Comparison of ENCODE assay signal across 28 mouse cellular contexts in genomic region chr2:137013151-137013550, GRCm38 (mm10).
DNase-seq lines count a peak whose midpoint lies in the region; ATAC-seq and TF ChIP-seq lines count a peak whose summit lies in the region.
"Had no signal": no experiment of that assay in that cellular context is flagged by ENCODE, and none has a peak within 500 bp of the region (broad histone marks: within the 10 kb centered on the region; RNA-seq: fewer than 3 reads in every experiment).

No protein-coding gene starts in this region.

- no peak for ATAC-seq in hindbrain, postnatal 0 days
- ATAC-seq: CD4-positive, CD25-positive, alpha-beta regulatory T cell, adult 4 months; inflammation-experienced regulatory T-cells, adult 6 months; lung, postnatal 0 days; Patski had no signal

- H3K4me3 ChIP-seq in gastrocnemius, adult 2 months, result no peak overlapping the region
- H3K4me3 ChIP-seq in liver, adult 2 months (ENCODE audit: insufficient read depth, low read depth, low read length), result no peak overlapping the region
- H3K4me3 ChIP-seq in embryonic fibroblast, embryonic 13.5 days (ENCODE audit: insufficient read depth, low read length), result no peak overlapping the region
- H3K4me3 ChIP-seq in hindbrain, postnatal 0 days (ENCODE audit: low read length), result no peak overlapping the region
- H3K4me3 ChIP-seq: forebrain, embryonic 12.5 days; heart, embryonic 13.5 days; hindbrain, embryonic 13.5 days; layer of hippocampus, adult 2 months; limb, embryonic 12.5 days; liver, embryonic 15.5 days; neural tube, embryonic 15.5 days; stomach, embryonic 15.5 days had no signal

- H3K9ac ChIP-seq in liver, adult 2 months (ENCODE audit: low read depth, low read length), result no peak overlapping the region
- no peak overlapping the region for H3K9ac ChIP-seq in hindbrain, postnatal 0 days (replicated peaks; ENCODE audit: low read length)
- H3K9ac ChIP-seq: forebrain, embryonic 12.5 days; heart, embryonic 13.5 days; hindbrain, embryonic 13.5 days; limb, embryonic 12.5 days; liver, embryonic 15.5 days; neural tube, embryonic 15.5 days; stomach, embryonic 15.5 days had no signal

- H3K4me1 ChIP-seq in liver, adult 2 months (ENCODE audit: control insufficient read depth, insufficient read depth, low read length), result peaks cover 4% of the 10 kb centered on the region; the same call in 1 of the 2 replicates
- peaks cover 14% of the 10 kb centered on the region for H3K4me1 ChIP-seq in embryonic fibroblast, embryonic 13.5 days (ENCODE audit: control insufficient read depth, insufficient read depth, low read length)
- H3K4me1 ChIP-seq in hindbrain, postnatal 0 days (ENCODE audit: insufficient read depth, low read length), result no peaks in the 10 kb centered on the region
- H3K4me1 ChIP-seq: forebrain, embryonic 12.5 days; liver, embryonic 15.5 days; neural tube, embryonic 15.5 days; stomach, embryonic 15.5 days had no signal

- TF ChIP-seq CTCF in gastrocnemius, adult 2 months (IDR thresholded peaks at IDR 0.05), result no peak
- TF ChIP-seq CTCF in liver, adult 2 months (IDR thresholded peaks at IDR 0.05; ENCODE audit: low read depth, low read length), result no peak
- TF ChIP-seq CTCF in embryonic fibroblast, embryonic 13.5 days (IDR thresholded peaks at IDR 0.05; ENCODE audit: borderline replicate concordance, insufficient read depth, low read length), result no peak
- TF ChIP-seq CTCF in hindbrain, postnatal 0 days (IDR thresholded peaks at IDR 0.05; ENCODE audit: low read depth), result no peak

- WGBS in liver, adult 2 months, result 52% methylated on average over 3 of the region's 3 CpGs
- 84% methylated on average over 3 of the region's 3 CpGs for WGBS in hindbrain, postnatal 0 days

- H3K4me2 ChIP-seq in hindbrain, postnatal 0 days (ENCODE audit: low read depth, low read length), result no peak overlapping the region
- H3K4me2 ChIP-seq: forebrain, embryonic 12.5 days; heart, embryonic 13.5 days; hindbrain, embryonic 13.5 days; limb, embryonic 12.5 days; liver, embryonic 15.5 days; midbrain, embryonic 11.5 days; neural tube, embryonic 15.5 days; stomach, embryonic 15.5 days had no signal

- no peaks in the 10 kb centered on the region for H3K9me3 ChIP-seq in hindbrain, postnatal 0 days (ENCODE audit: low read length)
- H3K9me3 ChIP-seq: forebrain, embryonic 12.5 days; heart, embryonic 13.5 days; hindbrain, embryonic 13.5 days; limb, embryonic 12.5 days; liver, embryonic 15.5 days; neural tube, embryonic 15.5 days; stomach, embryonic 15.5 days had no signal

- intact Hi-C loops in gastrocnemius, adult 2 months (cut with DNase I), result no loop called here
- intact Hi-C loops in gastrocnemius, postnatal 36 days (cut with DNase I), result no loop called here

- H3K79me2 ChIP-seq in liver, adult 2 months (ENCODE audit: control insufficient read depth, insufficient read depth, low read length), result peaks cover 3% of the 10 kb centered on the region; the same call in 1 of the 2 replicates

- peak; percentile 26 for DNase-seq in gastrocnemius, adult 2 months
- no peak for DNase-seq in gastrocnemius, postnatal 36 days
- peak; percentile 79 for DNase-seq in liver, adult 2 months (ENCODE audit: extremely low read depth, low read depth, low spot score)
- no peak for DNase-seq in liver
- peak; percentile 16 to 40 for DNase-seq in kidney, postnatal 36 days
- no peak for DNase-seq in thymus, adult 18-20 months
- DNase-seq in hindbrain, postnatal 0 days (ENCODE audit: low spot score), result no peak
- DNase-seq: adrenal gland, adult 8-10 months; cerebellum, adult 18-20 months; cerebellum, postnatal 14 days; layer of hippocampus, postnatal 36 days; right cerebral cortex, adult 18-20 months; right cerebral cortex, postnatal 4 days; thymus, postnatal 36 days had no signal

- peak overlapping the region; percentile 64 for H3K27ac ChIP-seq in gastrocnemius, adult 2 months
- H3K27ac ChIP-seq in liver, adult 2 months (replicated peaks; ENCODE audit: insufficient read depth, low read depth, low read length), result no peak overlapping the region
- peak overlapping the region; percentile 80 for H3K27ac ChIP-seq in embryonic fibroblast, embryonic 13.5 days (ENCODE audit: insufficient read depth, low read length)
- no peak overlapping the region for H3K27ac ChIP-seq in hindbrain, postnatal 0 days
- H3K27ac ChIP-seq: forebrain, embryonic 12.5 days; heart, embryonic 13.5 days; hindbrain, embryonic 13.5 days; layer of hippocampus, adult 2 months; limb, embryonic 12.5 days; liver, embryonic 15.5 days; neural tube, embryonic 15.5 days; stomach, embryonic 15.5 days had no signal

- no peaks in the 10 kb centered on the region for H3K36me3 ChIP-seq in liver, adult 2 months (ENCODE audit: control insufficient read depth, insufficient read depth, low read length)
- H3K36me3 ChIP-seq in hindbrain, postnatal 0 days (ENCODE audit: insufficient read depth, low read length), result no peaks in the 10 kb centered on the region
- H3K36me3 ChIP-seq: forebrain, embryonic 12.5 days; heart, embryonic 13.5 days; hindbrain, embryonic 13.5 days; limb, embryonic 12.5 days; liver, embryonic 15.5 days; neural tube, embryonic 15.5 days; stomach, embryonic 15.5 days had no signal

- no peaks in the 10 kb centered on the region for H3K27me3 ChIP-seq in liver, adult 2 months (ENCODE audit: control insufficient read depth, insufficient read depth, low read length)
- H3K27me3 ChIP-seq in hindbrain, postnatal 0 days (ENCODE audit: insufficient read depth, low read length), result no peaks in the 10 kb centered on the region
- H3K27me3 ChIP-seq: forebrain, embryonic 12.5 days; heart, embryonic 13.5 days; hindbrain, embryonic 13.5 days; limb, embryonic 12.5 days; liver, embryonic 15.5 days; neural tube, embryonic 15.5 days; Patski; stomach, embryonic 15.5 days had no signal

- no peak for TF ChIP-seq POLR2A in liver, adult 2 months (IDR thresholded peaks at IDR 0.05; ENCODE audit: extremely low read depth, insufficient read depth, low read length)
- no peak for TF ChIP-seq POLR2A in embryonic fibroblast, embryonic 13.5 days (IDR thresholded peaks at IDR 0.05; ENCODE audit: low read depth, low read length)

Comparison
In these comparisons a context has a peak if more than half of its experiments do, and no peak if none do; other contexts are left out.
1. DNase-seq: peak in gastrocnemius, adult 2 months (single experiment), liver, adult 2 months (single experiment) and kidney, postnatal 36 days (2 of 2); none in gastrocnemius, postnatal 36 days (0 of 2), liver (single experiment), thymus, adult 18-20 months (0 of 2) and hindbrain, postnatal 0 days (single experiment).
2. H3K27ac ChIP-seq: peak in gastrocnemius, adult 2 months (single experiment) and embryonic fibroblast, embryonic 13.5 days (single experiment); none in liver, adult 2 months (single experiment) and hindbrain, postnatal 0 days (single experiment).